Mouse (Mus musculus) heart, embryonic 12.5 days (tissue): ENCODE measurements at regions not wholly inside any gene's neighbourhood (a gene's known extent, or its start where the extent isn't known, plus 50 kb on each side); places are given as distances from the start of the nearest gene placed in this dataset.

Source experiments
- ATAC-seq: fragments of 200-750 bp; cut with Nextera tagmentation; 2 replicates; pipeline ENCODE4 v1.8.0; 2017; ENCODE audit warnings: moderate TSS enrichment, moderate library complexity; ENCODE audit not compliant: insufficient number of reproducible peaks, low FRiP score
- H3K27ac ChIP-seq: fragments of 300-500 bp; sonication (generic); 2 replicates; pipeline ENCODE4 v1.5.1; 2016; ENCODE audit warnings: mild to moderate bottlenecking, moderate library complexity; ENCODE audit not compliant: poor library complexity, severe bottlenecking
- H3K27me3 ChIP-seq: fragments of 300-500 bp; sonication (generic); replicated peaks from 2 replicates; pipeline ENCODE4 v1.6.1; 2016; ENCODE audit warnings: mild to moderate bottlenecking, moderate library complexity
- H3K36me3 ChIP-seq: fragments of 300-500 bp; sonication (generic); 2 replicates; pipeline ENCODE4 v1.6.1; 2016; ENCODE audit warnings: mild to moderate bottlenecking, moderate library complexity
- H3K4me1 ChIP-seq: fragments of 300-500 bp; sonication (generic); replicated peaks from 2 replicates; pipeline ENCODE4 v1.6.1; 2016; ENCODE audit warnings: mild to moderate bottlenecking
- H3K4me2 ChIP-seq: fragments of 300-500 bp; sonication (generic); 2 replicates; pipeline ENCODE4 v1.6.1; 2016; ENCODE audit warnings: mild to moderate bottlenecking, moderate library complexity
- H3K4me3 ChIP-seq: fragments of 300-500 bp; sonication (generic); 2 replicates; pipeline ENCODE4 v1.5.1; 2016; ENCODE audit warnings: mild to moderate bottlenecking
- H3K9ac ChIP-seq: fragments of 300-500 bp; sonication (generic); 2 replicates; pipeline ENCODE4 v1.6.1; 2016; ENCODE audit warnings: mild to moderate bottlenecking, moderate library complexity
- H3K9me3 ChIP-seq: fragments of 300-500 bp; sonication (generic); replicated peaks from 2 replicates; pipeline ENCODE4 v1.6.1; 2016; ENCODE audit warnings: mild to moderate bottlenecking, moderate library complexity
- WGBS: fragments of 180-500 bp; shearing (Covaris S2); methylation state at CpG from one replicate; pipeline ENCODE4 v1.1.7; 2016; 5-methylcytosine and 5-hydroxymethylcytosine counted together

GRCm38 (mm10) chr2:50625233-50625749, 328.7 kb upstream of the Mmadhc start:
- ATAC-seq = no peak
- no peaks in the 10 kb centered on the region for H3K4me1 ChIP-seq
- no peak overlapping the region for H3K9ac ChIP-seq
- no peaks in the 10 kb centered on the region for H3K9me3 ChIP-seq
- H3K27ac ChIP-seq = no peak overlapping the region
- no peak overlapping the region for H3K4me3 ChIP-seq
- H3K36me3 ChIP-seq = no peaks in the 10 kb centered on the region
- WGBS = 66% methylated on average over 5 of the region's 5 CpGs
- no peak overlapping the region for H3K4me2 ChIP-seq
- H3K27me3 ChIP-seq = no peaks in the 10 kb centered on the region

- 29% methylated on average over 1 of the region's 1 CpGs for WGBS
- Histone ChIP-seq H3K4me2 (no peak overlapping the region), H3K4me3 (no peak overlapping the region), H3K27me3 (no peaks in the 10 kb centered on the region), H3K9me3 (no peaks in the 10 kb centered on the region), H3K36me3 (no peaks in the 10 kb centered on the region), H3K27ac (no peak overlapping the region), H3K9ac (no peak overlapping the region), H3K4me1 (0 out of 2 replicates have a peak, but pooled peaks cover 3% of the 10 kb centered on the region)
- ATAC-seq = no peak
These were observed 312.5 kb upstream of the Mmadhc start for GRCm38 (mm10) chr2:50609086-50609485.

GRCm38 (mm10) chr2:50589195-50589594, 292.6 kb upstream of the Mmadhc start:
- no peaks in the 10 kb centered on the region for H3K9me3 ChIP-seq
- ATAC-seq = no peak
- H3K36me3 ChIP-seq = no peaks in the 10 kb centered on the region
- 73% methylated on average over 6 of the region's 6 CpGs for WGBS
- H3K4me1 ChIP-seq = no peaks in the 10 kb centered on the region
- no peak overlapping the region for H3K4me2 ChIP-seq
- no peak overlapping the region for H3K4me3 ChIP-seq
- no peaks in the 10 kb centered on the region for H3K27me3 ChIP-seq
- H3K9ac ChIP-seq = no peak overlapping the region
- no peak overlapping the region for H3K27ac ChIP-seq

- ATAC-seq = no peak
These were observed 292.1 kb upstream of the Mmadhc start for GRCm38 (mm10) chr2:50588652-50589051.

GRCm38 (mm10) chr2:50586321-50587050, 289.9 kb upstream of the Mmadhc start:
- ATAC-seq = no peak
- H3K36me3 ChIP-seq = no peaks in the 10 kb centered on the region
- H3K4me2 ChIP-seq = no peak overlapping the region
- no peaks in the 10 kb centered on the region for H3K27me3 ChIP-seq
- no peaks in the 10 kb centered on the region for H3K4me1 ChIP-seq
- H3K27ac ChIP-seq = no peak overlapping the region
- 63% methylated on average over 6 of the region's 6 CpGs for WGBS
- H3K9me3 ChIP-seq = no peaks in the 10 kb centered on the region
- H3K9ac ChIP-seq = no peak overlapping the region
- no peak overlapping the region for H3K4me3 ChIP-seq

More at GRCm38 (mm10) chr2:50588652-50589051, 292.1 kb upstream of the Mmadhc start:
- Histone ChIP-seq H3K27me3 (no peaks in the 10 kb centered on the region), H3K27ac (no peak overlapping the region), H3K4me3 (no peak overlapping the region), H3K4me2 (no peak overlapping the region), H3K4me1 (no peaks in the 10 kb centered on the region), H3K36me3 (no peaks in the 10 kb centered on the region), H3K9ac (no peak overlapping the region), H3K9me3 (no peaks in the 10 kb centered on the region)
- WGBS = 68% methylated on average over 6 of the region's 6 CpGs

- no peak for ATAC-seq
- no peaks in the 10 kb centered on the region for H3K9me3 ChIP-seq
- H3K36me3 ChIP-seq = no peaks in the 10 kb centered on the region
- H3K9ac ChIP-seq = no peak overlapping the region
- 74% methylated on average over 2 of the region's 2 CpGs for WGBS
- no peak overlapping the region for H3K4me2 ChIP-seq
- no peak overlapping the region for H3K27ac ChIP-seq
- H3K27me3 ChIP-seq = no peaks in the 10 kb centered on the region
- H3K4me1 ChIP-seq = no peaks in the 10 kb centered on the region
- H3K4me3 ChIP-seq = no peak overlapping the region
These were observed 283.0 kb upstream of the Mmadhc start for GRCm38 (mm10) chr2:50579620-50580019.

- Histone ChIP-seq H3K27ac (no peak overlapping the region), H3K9ac (no peak overlapping the region), H3K4me1 (no peaks in the 10 kb centered on the region), H3K36me3 (no peaks in the 10 kb centered on the region), H3K4me3 (no peak overlapping the region), H3K4me2 (no peak overlapping the region), H3K27me3 (no peaks in the 10 kb centered on the region), H3K9me3 (no peaks in the 10 kb centered on the region)
- no peak for ATAC-seq
- WGBS = 72% methylated on average over 6 of the region's 6 CpGs
These were observed 281.9 kb upstream of the Mmadhc start for GRCm38 (mm10) chr2:50578278-50579043.

- Histone ChIP-seq H3K27ac (no peak overlapping the region), H3K4me3 (no peak overlapping the region), H3K9ac (no peak overlapping the region), H3K27me3 (no peaks in the 10 kb centered on the region), H3K9me3 (no peaks in the 10 kb centered on the region), H3K4me2 (no peak overlapping the region), H3K4me1 (no peaks in the 10 kb centered on the region), H3K36me3 (no peaks in the 10 kb centered on the region)
- WGBS = 87% methylated on average over 9 of the region's 9 CpGs
- no peak for ATAC-seq
These were observed 281.1 kb upstream of the Mmadhc start for GRCm38 (mm10) chr2:50577736-50578135.

- Histone ChIP-seq H3K9me3 (no peaks in the 10 kb centered on the region), H3K4me1 (0 out of 2 replicates have a peak, but pooled peaks cover 6% of the 10 kb centered on the region), H3K4me3 (no peak overlapping the region), H3K27me3 (no peaks in the 10 kb centered on the region), H3K9ac (no peak overlapping the region), H3K36me3 (no peaks in the 10 kb centered on the region), H3K27ac (no peak overlapping the region), H3K4me2 (no peak overlapping the region)
- 58% methylated on average over 3 of the region's 3 CpGs for WGBS
- ATAC-seq = no peak
These were observed 276.9 kb upstream of the Mmadhc start for GRCm38 (mm10) chr2:50573455-50573854.

GRCm38 (mm10) chr2:50571021-50571420, 274.4 kb upstream of the Mmadhc start:
- Histone ChIP-seq H3K4me3 (no peak overlapping the region), H3K36me3 (no peaks in the 10 kb centered on the region), H3K27ac (no peak overlapping the region), H3K9me3 (no peaks in the 10 kb centered on the region), H3K9ac (no peak overlapping the region), H3K27me3 (no peaks in the 10 kb centered on the region), H3K4me2 (no peak overlapping the region), H3K4me1 (0 out of 2 replicates have a peak, but pooled peaks cover 6% of the 10 kb centered on the region)
- ATAC-seq = no peak
- 80% methylated on average over 4 of the region's 4 CpGs for WGBS

- H3K36me3 ChIP-seq = no peaks in the 10 kb centered on the region
- no peak overlapping the region for H3K9ac ChIP-seq
- H3K4me2 ChIP-seq = no peak overlapping the region
- no peak overlapping the region for H3K4me3 ChIP-seq
- no peaks in the 10 kb centered on the region for H3K9me3 ChIP-seq
- H3K4me1 ChIP-seq = 0 out of 2 replicates have a peak, but pooled peaks cover 6% of the 10 kb centered on the region
- 76% methylated on average over 7 of the region's 7 CpGs for WGBS
- H3K27me3 ChIP-seq = no peaks in the 10 kb centered on the region
- H3K27ac ChIP-seq = no peak overlapping the region
- ATAC-seq = no peak
These were observed 273.1 kb upstream of the Mmadhc start for GRCm38 (mm10) chr2:50569502-50570285.
